Mouse (Mus musculus) heart, adult 2 months (tissue): ENCODE results near the gene Wnt3a. TPM values are rescaled to one million over a fixed set of nuclear protein-coding genes. Genes with fewer than 3 reads are reported as not detected.
"Not testable (repeated sequence)": the region's sequence is repeated elsewhere in the genome, so short reads cannot be mapped to it uniquely, and the experiment has no call there.

Source experiments
- DNase-seq, 2 experiments: peaks; one replicate each; pipeline ENCODE4 v3.0.0; 2021
- H3K27ac ChIP-seq: fragments of 200-600 bp; 2 replicates; pipeline ENCODE4 v1.8.1; 2022
- H3K27me3 ChIP-seq: fragments of 200-500 bp; 2 replicates; pipeline ENCODE4 v1.6.1; 2012; ENCODE audit warnings: mild to moderate bottlenecking, low read length, inconsistent platforms, mixed read lengths; ENCODE audit not compliant: control insufficient read depth, insufficient read depth
- H3K36me3 ChIP-seq: fragments of 200-500 bp; 2 replicates; pipeline ENCODE4 v1.6.1; 2012; ENCODE audit warnings: low read length, inconsistent platforms; ENCODE audit not compliant: control insufficient read depth, insufficient read depth
- H3K4me1 ChIP-seq: fragments of 200-500 bp; 2 replicates; pipeline ENCODE4 v1.6.1; 2011; ENCODE audit warnings: low read length; ENCODE audit not compliant: control insufficient read depth, insufficient read depth
- H3K4me3 ChIP-seq: fragments of 200-600 bp; 2 replicates; pipeline ENCODE4 v1.8.1; 2022
- H3K79me2 ChIP-seq: fragments of 200-500 bp; replicated peaks from 2 replicates; pipeline ENCODE4 v1.6.1; 2012; ENCODE audit warnings: mild to moderate bottlenecking, inconsistent platforms, low read length, moderate library complexity, mixed read lengths; ENCODE audit not compliant: control insufficient read depth, insufficient read depth
- H3K9ac ChIP-seq: fragments of 200-500 bp; 2 replicates; pipeline ENCODE4 v1.6.1; 2012; ENCODE audit warnings: low read depth, mild to moderate bottlenecking, control low read depth, inconsistent platforms, low read length, mixed read lengths
- CTCF ChIP-seq: fragments of 200-600 bp; IDR thresholded peaks from 2 replicates; pipeline ENCODE4 v1.8.1; 2022; ENCODE audit warnings: antibody characterized with exemption, mild to moderate bottlenecking, moderate library complexity
- EP300 ChIP-seq: fragments of 200-500 bp; IDR thresholded peaks from 2 replicates; pipeline ENCODE4 v1.6.1; 2011; ENCODE audit warnings: low read depth, low read length, control low read depth; ENCODE audit not compliant: insufficient read depth
- POLR2A ChIP-seq: fragments of 200-500 bp; IDR thresholded peaks from 2 replicates; pipeline ENCODE4 v1.6.1; 2011; ENCODE audit warnings: mild to moderate bottlenecking, low read depth, low read length, control low read depth; ENCODE audit not compliant: insufficient read depth
- WGBS: fragments of 180-500 bp; shearing (Covaris S2); methylation state at CpG from one replicate; pipeline ENCODE4 v1.1.7; 2018; 5-methylcytosine and 5-hydroxymethylcytosine counted together
- intact Hi-C: fragments of 180-260 bp; cut with DNase I; formaldehyde crosslinking; loops from one replicate; pipeline ENCODE4 v1.15.1; 2025
- polyA plus RNA-seq: library from polyadenylated mRNA; depleted of rRNA; stranded (reverse); fragments of >200 nt; gene quantifications from 2 replicates; pipeline ENCODE4 v1.2.3, GENCODE M21; 2012
- total RNA-seq, 2 experiments: library from RNA; stranded (reverse); gene quantifications; 2 replicates each; pipeline ENCODE4 v1.2.3; 2021

Wnt3a gene
- total and polyA plus RNA-seq, 3 experiments, result not detected

DNA sequence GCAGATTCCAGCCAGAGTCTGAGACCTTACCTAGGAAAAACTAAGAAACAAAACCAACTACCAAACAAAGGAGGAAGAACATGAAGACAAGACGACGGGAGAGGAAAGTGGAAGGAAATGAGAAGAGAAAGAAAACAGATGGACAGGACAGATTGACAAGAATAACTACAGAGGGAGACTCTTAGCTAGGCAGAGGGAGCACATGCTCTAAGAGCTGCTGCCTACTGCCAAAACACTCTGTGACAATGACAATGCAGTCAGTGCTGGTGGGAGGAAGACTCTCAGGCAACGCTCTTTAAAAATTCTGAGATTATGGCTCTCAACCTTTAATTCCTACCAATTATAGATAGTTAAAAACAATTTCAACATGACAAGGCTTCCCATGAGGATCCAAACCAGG lies 73.6 kb downstream of the Wnt3a start:
- DNase-seq, result no peak
- intact Hi-C loops, result no loop called here
- Histone ChIP-seq H3K27me3 (no peaks in the 10 kb centered on the region), H3K36me3 (peaks cover 56% of the 10 kb centered on the region), H3K9ac (no peak overlapping the region), H3K4me1 (peaks cover 25% of the 10 kb centered on the region), H3K4me3 (no peak overlapping the region), H3K79me2 (peaks cover 19% of the 10 kb centered on the region), H3K27ac (peak overlapping the region; percentile 2)
- WGBS, result 9% methylated on average over 3 of the region's 3 CpGs
- TF ChIP-seq CTCF (no peak), POLR2A (no peak)

DNA sequence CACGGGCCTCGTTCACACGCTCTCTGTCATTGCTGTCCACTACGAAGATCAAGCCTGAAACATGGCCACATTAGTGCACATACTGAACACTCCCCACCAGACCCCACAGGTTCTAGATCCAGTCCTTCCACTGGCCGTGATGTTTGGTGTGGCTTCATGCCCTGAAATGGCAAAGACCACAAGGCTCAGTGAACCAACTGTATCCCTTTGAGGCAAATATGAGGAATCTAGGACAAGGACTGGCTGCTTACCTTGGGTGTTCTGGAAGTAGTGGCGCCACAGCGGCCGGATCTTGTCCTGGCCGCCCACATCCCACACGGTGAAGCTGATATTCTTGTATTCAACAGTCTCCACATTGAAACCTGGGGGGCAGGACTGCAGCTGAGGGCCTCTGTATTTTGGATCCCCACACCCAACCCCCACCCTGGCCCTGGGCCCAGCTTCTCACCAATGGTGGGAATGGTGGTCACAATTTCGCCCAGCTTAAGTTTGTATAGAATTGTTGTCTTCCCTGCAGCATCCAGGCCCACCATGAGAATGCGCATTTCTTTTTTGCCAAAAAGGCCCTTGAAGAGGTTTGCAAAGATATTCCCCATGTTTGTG lies 77.6 kb downstream of the Wnt3a start:
- Histone ChIP-seq H3K4me1 (peaks cover 17% of the 10 kb centered on the region), H3K4me3 (no peak overlapping the region), H3K9ac (no peak overlapping the region), H3K27me3 (no peaks in the 10 kb centered on the region), H3K36me3 (peaks cover 34% of the 10 kb centered on the region), H3K27ac (no peak overlapping the region), H3K79me2 (peaks cover 14% of the 10 kb centered on the region)
- DNase-seq, result no peak
- TF ChIP-seq POLR2A (no peak), CTCF (no peak), EP300 (no peak)
- intact Hi-C loops, result no loop called here
- 70% methylated on average over 12 of the region's 12 CpGs for WGBS

DNA sequence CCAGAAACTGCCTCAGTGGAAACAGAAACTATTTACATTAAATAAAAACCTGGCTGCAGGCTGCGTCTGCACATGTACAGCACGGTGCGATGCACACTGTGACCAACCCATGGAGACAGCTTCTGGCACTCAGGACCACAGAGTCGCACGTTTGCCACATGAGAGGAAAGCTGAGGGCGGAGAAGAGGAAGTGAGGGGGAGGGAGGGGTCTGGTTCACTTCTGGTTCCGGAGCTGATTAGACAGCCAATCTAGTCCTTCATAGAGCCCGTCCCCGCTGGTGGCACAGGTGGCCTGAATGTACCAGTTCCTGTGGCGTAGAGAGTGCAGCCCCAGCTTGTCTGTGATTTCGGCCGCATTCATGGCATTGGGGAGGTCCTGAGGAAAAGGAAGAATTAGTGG lies 78.2 kb downstream of the Wnt3a start:
- 48% methylated on average over 12 of the region's 12 CpGs for WGBS
- Histone ChIP-seq H3K79me2 (peaks cover 12% of the 10 kb centered on the region), H3K4me1 (peaks cover 13% of the 10 kb centered on the region), H3K36me3 (peaks cover 28% of the 10 kb centered on the region)
- H3K4me3 ChIP-seq, H3K27ac ChIP-seq, H3K27me3 ChIP-seq, H3K9ac ChIP-seq, intact Hi-C loops: not testable (repeated sequence)
- DNase-seq, result peak; percentile 36 to 45

DNA sequence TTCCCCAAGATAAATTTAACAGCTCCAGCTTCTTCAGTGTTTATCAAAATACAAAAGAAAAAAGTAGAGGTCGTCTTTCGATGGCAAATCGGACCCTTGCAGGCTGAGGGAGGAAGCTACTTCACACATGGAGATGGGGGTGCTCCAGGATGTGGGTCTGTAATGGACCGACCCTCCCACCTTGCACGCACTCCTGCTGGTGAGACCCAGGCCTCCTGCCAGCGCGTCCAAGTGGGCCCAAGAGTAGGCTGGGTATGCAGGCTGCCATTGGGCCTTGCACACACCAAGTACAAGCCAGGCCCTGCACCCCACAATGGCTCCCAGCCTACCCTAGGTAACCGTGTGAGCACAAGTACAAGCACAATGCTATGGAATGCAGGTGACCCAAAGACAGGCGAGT lies 79.0 kb downstream of the Wnt3a start:
- H3K4me3 ChIP-seq, H3K27ac ChIP-seq, intact Hi-C loops, H3K27me3 ChIP-seq, H3K9ac ChIP-seq, DNase-seq: not testable (repeated sequence)
- H3K4me1 ChIP-seq, result peaks cover 12% of the 10 kb centered on the region
- H3K36me3 ChIP-seq, result peaks cover 21% of the 10 kb centered on the region
- H3K79me2 ChIP-seq, result peaks cover 12% of the 10 kb centered on the region
- 78% methylated on average over 9 of the region's 9 CpGs for WGBS

DNA sequence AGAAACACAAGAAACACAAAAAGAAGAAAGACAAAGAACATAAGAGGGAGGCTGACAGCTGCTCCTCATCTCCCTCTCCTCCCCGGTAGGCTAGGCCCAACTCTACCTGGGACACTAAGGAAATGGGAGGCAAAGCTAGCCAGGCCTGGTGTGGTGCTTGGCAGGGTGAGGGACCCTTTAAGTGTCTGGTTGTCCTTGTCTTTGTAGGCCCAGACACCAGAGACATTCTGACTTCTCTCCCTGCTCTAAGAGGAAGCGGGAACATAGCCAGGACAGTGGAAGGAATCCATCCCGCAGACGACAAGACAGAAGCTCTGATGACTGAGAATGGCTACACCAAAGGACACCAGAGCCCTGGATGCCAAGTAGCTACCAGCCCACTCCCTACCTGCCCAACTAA lies 80.5 kb downstream of the Wnt3a start:
- Histone ChIP-seq H3K4me3 (no peak overlapping the region), H3K4me1 (peaks cover 8% of the 10 kb centered on the region), H3K27ac (no peak overlapping the region), H3K79me2 (peaks cover 5% of the 10 kb centered on the region), H3K36me3 (peaks cover 11% of the 10 kb centered on the region), H3K9ac (no peak overlapping the region), H3K27me3 (no peaks in the 10 kb centered on the region)
- 44% methylated on average over 4 of the region's 4 CpGs for WGBS
- DNase-seq, result no peak
- no peak; the same call in 1 of the 2 replicates for TF ChIP-seq POLR2A
- TF ChIP-seq EP300, result no peak
- TF ChIP-seq CTCF, result no peak
- intact Hi-C loops, result no loop called here

DNA sequence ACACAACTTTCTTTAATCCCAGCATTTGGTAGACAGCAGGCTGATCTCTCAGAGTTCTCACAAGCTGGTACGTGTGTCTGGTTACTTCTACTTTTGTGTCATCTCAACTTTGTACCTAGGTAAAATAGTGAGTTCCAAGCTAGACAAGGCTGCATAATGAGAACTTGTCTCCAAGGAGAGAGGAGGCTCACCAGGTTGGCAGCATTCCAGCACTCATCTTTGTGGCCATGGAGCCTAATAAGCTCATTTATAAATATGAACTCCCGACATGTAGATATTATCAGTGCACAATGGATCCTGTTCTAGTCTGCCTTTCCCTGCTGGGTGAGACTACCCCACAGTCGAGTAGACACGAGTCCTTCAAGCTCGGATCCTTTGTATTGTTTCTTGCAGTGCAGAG lies 81.0 kb downstream of the Wnt3a start:
- TF ChIP-seq EP300 (no peak), POLR2A (no peak), CTCF (no peak)
- H3K27ac ChIP-seq, result no peak overlapping the region; the same call in 1 of the 2 replicates
- no peak overlapping the region for H3K9ac ChIP-seq
- H3K4me3 ChIP-seq, result no peak overlapping the region
- no peak for DNase-seq
- peaks cover 8% of the 10 kb centered on the region for H3K4me1 ChIP-seq
- H3K36me3 ChIP-seq, result peaks cover 8% of the 10 kb centered on the region
- H3K27me3 ChIP-seq, result no peaks in the 10 kb centered on the region
- WGBS, result 44% methylated on average over 5 of the region's 5 CpGs
- peaks cover 5% of the 10 kb centered on the region for H3K79me2 ChIP-seq
- intact Hi-C loops, result loop anchor here (2.0 to 10.0 kb wide), 2 partner anchors 17 to 235 kb away; partner anchors contain the start of gene Trim11
